Mouse (Mus musculus) heart, adult 2 months (tissue): Measurements from ENCODE around the gene Guca1a. TPM values are rescaled to one million over a fixed set of nuclear protein-coding genes. Genes with fewer than 3 reads are reported as not detected.
"Not testable (repeated sequence)": the region's sequence is repeated elsewhere in the genome, so short reads cannot be mapped to it uniquely, and the experiment has no call there.

Source experiments
- DNase-seq, 2 experiments: peaks; one replicate each; pipeline ENCODE4 v3.0.0; 2021
- H3K27ac ChIP-seq: fragments of 200-600 bp; 2 replicates; pipeline ENCODE4 v1.8.1; 2022
- H3K27me3 ChIP-seq: fragments of 200-500 bp; 2 replicates; pipeline ENCODE4 v1.6.1; 2012; ENCODE audit warnings: mild to moderate bottlenecking, low read length, inconsistent platforms, mixed read lengths; ENCODE audit not compliant: control insufficient read depth, insufficient read depth
- H3K36me3 ChIP-seq: fragments of 200-500 bp; 2 replicates; pipeline ENCODE4 v1.6.1; 2012; ENCODE audit warnings: low read length, inconsistent platforms; ENCODE audit not compliant: control insufficient read depth, insufficient read depth
- H3K4me1 ChIP-seq: fragments of 200-500 bp; 2 replicates; pipeline ENCODE4 v1.6.1; 2011; ENCODE audit warnings: low read length; ENCODE audit not compliant: control insufficient read depth, insufficient read depth
- H3K4me3 ChIP-seq: fragments of 200-600 bp; 2 replicates; pipeline ENCODE4 v1.8.1; 2022
- H3K79me2 ChIP-seq: fragments of 200-500 bp; replicated peaks from 2 replicates; pipeline ENCODE4 v1.6.1; 2012; ENCODE audit warnings: mild to moderate bottlenecking, inconsistent platforms, low read length, moderate library complexity, mixed read lengths; ENCODE audit not compliant: control insufficient read depth, insufficient read depth
- H3K9ac ChIP-seq: fragments of 200-500 bp; 2 replicates; pipeline ENCODE4 v1.6.1; 2012; ENCODE audit warnings: low read depth, mild to moderate bottlenecking, control low read depth, inconsistent platforms, low read length, mixed read lengths
- CTCF ChIP-seq: fragments of 200-600 bp; IDR thresholded peaks from 2 replicates; pipeline ENCODE4 v1.8.1; 2022; ENCODE audit warnings: antibody characterized with exemption, mild to moderate bottlenecking, moderate library complexity
- EP300 ChIP-seq: fragments of 200-500 bp; IDR thresholded peaks from 2 replicates; pipeline ENCODE4 v1.6.1; 2011; ENCODE audit warnings: low read depth, low read length, control low read depth; ENCODE audit not compliant: insufficient read depth
- POLR2A ChIP-seq: fragments of 200-500 bp; IDR thresholded peaks from 2 replicates; pipeline ENCODE4 v1.6.1; 2011; ENCODE audit warnings: mild to moderate bottlenecking, low read depth, low read length, control low read depth; ENCODE audit not compliant: insufficient read depth
- WGBS: fragments of 180-500 bp; shearing (Covaris S2); methylation state at CpG from one replicate; pipeline ENCODE4 v1.1.7; 2018; 5-methylcytosine and 5-hydroxymethylcytosine counted together
- intact Hi-C: fragments of 180-260 bp; cut with DNase I; formaldehyde crosslinking; loops from one replicate; pipeline ENCODE4 v1.15.1; 2025
- polyA plus RNA-seq: library from polyadenylated mRNA; depleted of rRNA; stranded (reverse); fragments of >200 nt; gene quantifications from 2 replicates; pipeline ENCODE4 v1.2.3, GENCODE M21; 2012
- total RNA-seq, 2 experiments: library from RNA; stranded (reverse); gene quantifications; 2 replicates each; pipeline ENCODE4 v1.2.3; 2021

Gene Guca1a
- total and polyA plus RNA-seq, 3 experiments = 0.34 to 0.55 (median 0.39) TPM

GRCm38 (mm10) chr17:47424186-47424585 is 23.8 kb upstream of the Guca1a start:
- Histone ChIP-seq H3K9ac (no peak overlapping the region), H3K4me3 (no peak overlapping the region), H3K79me2 (no peaks in the 10 kb centered on the region), H3K36me3 (no peaks in the 10 kb centered on the region), H3K27me3 (no peaks in the 10 kb centered on the region), H3K27ac (no peak overlapping the region), H3K4me1 (peaks cover 3% of the 10 kb centered on the region; the same call in 1 of the 2 replicates)
- WGBS = 45% methylated on average over 6 of the region's 6 CpGs
- no peak for TF ChIP-seq POLR2A
- no peak for TF ChIP-seq CTCF
- no peak for DNase-seq
- intact Hi-C loops = no loop called here

GRCm38 (mm10) chr17:47422616-47423015 is 22.2 kb upstream of the Guca1a start:
- H3K27ac ChIP-seq, H3K4me1 ChIP-seq, H3K27me3 ChIP-seq, H3K79me2 ChIP-seq, H3K9ac ChIP-seq, H3K4me3 ChIP-seq, intact Hi-C loops, H3K36me3 ChIP-seq, DNase-seq: not testable (repeated sequence)
- WGBS = 96% methylated on average over 1 of the region's 1 CpGs

GRCm38 (mm10) chr17:47421566-47421965 is 21.2 kb upstream of the Guca1a start:
- Histone ChIP-seq H3K27ac (no peak overlapping the region), H3K4me1 (no peaks in the 10 kb centered on the region), H3K36me3 (no peaks in the 10 kb centered on the region), H3K9ac (no peak overlapping the region), H3K4me3 (no peak overlapping the region), H3K79me2 (no peaks in the 10 kb centered on the region), H3K27me3 (no peaks in the 10 kb centered on the region)
- no peak for TF ChIP-seq EP300
- TF ChIP-seq CTCF = no peak
- no peak for TF ChIP-seq POLR2A
- 71% methylated on average over 3 of the region's 3 CpGs for WGBS
- intact Hi-C loops = no loop called here
- no peak for DNase-seq

- DNase-seq = no peak
- H3K27ac ChIP-seq = no peak overlapping the region
- no peak overlapping the region for H3K4me3 ChIP-seq
- H3K36me3 ChIP-seq = no peaks in the 10 kb centered on the region
- no peaks in the 10 kb centered on the region for H3K4me1 ChIP-seq
- intact Hi-C loops = no loop called here
- H3K79me2 ChIP-seq = no peaks in the 10 kb centered on the region
- 75% methylated on average over 2 of the region's 2 CpGs for WGBS
- no peak for TF ChIP-seq POLR2A
- no peak for TF ChIP-seq CTCF
- TF ChIP-seq EP300 = no peak
- 0 out of 2 replicates have a peak, but pooled peaks cover 1% of the 10 kb centered on the region for H3K27me3 ChIP-seq
- no peak overlapping the region for H3K9ac ChIP-seq
These were observed 19.8 kb upstream of the Guca1a start for GRCm38 (mm10) chr17:47420195-47420594.

- H3K79me2 ChIP-seq, H3K27me3 ChIP-seq, H3K27ac ChIP-seq, H3K36me3 ChIP-seq, H3K9ac ChIP-seq, H3K4me1 ChIP-seq, H3K4me3 ChIP-seq: not testable (repeated sequence)
- 3% methylated on average over 74 of the region's 74 CpGs for WGBS
- intact Hi-C loops = loop anchor here (5.0 kb wide), 1 partner anchor 72 kb away; no protein-coding TSS in a partner anchor
- DNase-seq = peak; percentile 40 to 62
These were observed 9.8 kb upstream of the Guca1a start for GRCm38 (mm10) chr17:47409897-47410861.

GRCm38 (mm10) chr17:47408558-47408898 is 8.1 kb upstream of the Guca1a start:
- Histone ChIP-seq H3K4me1 (no peaks in the 10 kb centered on the region), H3K79me2 (no peaks in the 10 kb centered on the region), H3K9ac (no peak overlapping the region), H3K36me3 (no peaks in the 10 kb centered on the region), H3K27me3 (peaks cover 5% of the 10 kb centered on the region), H3K27ac (no peak overlapping the region), H3K4me3 (no peak overlapping the region)
- intact Hi-C loops = loop anchor here (5.0 kb wide), 1 partner anchor 74 kb away; no protein-coding TSS in a partner anchor
- TF ChIP-seq POLR2A (no peak), CTCF (peak; percentile 82)
- DNase-seq = peak; percentile 35 to 70
- WGBS = 18% methylated on average over 8 of the region's 8 CpGs
